In genomic region chr9:40462401-40462800, GRCm38 (mm10) we compare ENCODE assay signal across 18 mouse cellular contexts.
"Had no signal": no experiment of that assay in that cellular context is flagged by ENCODE, and none has a peak within 500 bp of the region (broad histone marks: within the 10 kb centered on the region; RNA-seq: fewer than 3 reads in every experiment).

No protein-coding gene starts in this region.

- H3K4me3 ChIP-seq: kidney, embryonic 15.5 days; liver, embryonic 13.5 days; neural tube, embryonic 12.5 days; neural tube, embryonic 15.5 days; stomach, embryonic 15.5 days had no signal

- H3K36me3 ChIP-seq: kidney, embryonic 15.5 days; liver, embryonic 13.5 days; neural tube, embryonic 12.5 days; neural tube, embryonic 15.5 days; stomach, embryonic 15.5 days had no signal

- H3K27me3 ChIP-seq: kidney, embryonic 15.5 days; liver, embryonic 13.5 days; neural tube, embryonic 12.5 days; neural tube, embryonic 15.5 days; stomach, embryonic 15.5 days had no signal

- DNase-seq: kidney, adult 8-10 months; kidney, postnatal 14 days; kidney, postnatal 4 days; liver, embryonic 13.5 days; lung, adult 2 months; lung, postnatal 14 days; lung, postnatal 4 days; midbrain, embryonic 14.5 days; right cerebral cortex, adult 18-20 months; right cerebral cortex, postnatal 14 days; right cerebral cortex, postnatal 4 days; spleen, adult 18-20 months; thymus, postnatal 25 days had no signal

- H3K4me2 ChIP-seq: kidney, embryonic 15.5 days; liver, embryonic 13.5 days; neural tube, embryonic 12.5 days; neural tube, embryonic 15.5 days; stomach, embryonic 15.5 days had no signal

- H3K9me3 ChIP-seq: kidney, embryonic 15.5 days; liver, embryonic 13.5 days; neural tube, embryonic 12.5 days; neural tube, embryonic 15.5 days; stomach, embryonic 15.5 days had no signal

- H3K9ac ChIP-seq: kidney, embryonic 15.5 days; liver, embryonic 13.5 days; neural tube, embryonic 12.5 days; neural tube, embryonic 15.5 days; stomach, embryonic 15.5 days had no signal

- H3K4me1 ChIP-seq: neural tube, embryonic 12.5 days; neural tube, embryonic 15.5 days; stomach, embryonic 15.5 days had no signal

- H3K27ac ChIP-seq: kidney, embryonic 15.5 days; liver, embryonic 13.5 days; neural tube, embryonic 12.5 days; neural tube, embryonic 15.5 days; stomach, embryonic 15.5 days had no signal

- ATAC-seq: intestine, postnatal 0 days had no signal
